Mouse (Mus musculus): ENCODE measurements at regions not wholly inside any gene's neighbourhood (a gene's known extent, or its start where the extent isn't known, plus 50 kb on each side); places are given as distances from the start of the nearest gene placed in this dataset.

- DNase-seq (ENCODE audit: low spot score in 2 of 2), result no peak
Observed at GRCm38 (mm10) chr10:37447333-37448204, 308.8 kb upstream of the Marcks start.

- no peak for DNase-seq (ENCODE audit: low spot score in 2 of 2)
Observed at GRCm38 (mm10) chr10:37439863-37440613, 301.3 kb upstream of the Marcks start.

GRCm38 (mm10) chr10:37438312-37438711 lies 299.6 kb upstream of the Marcks start:
- no peak for DNase-seq (ENCODE audit: low spot score in 2 of 2)

GRCm38 (mm10) chr10:37436849-37437248 lies 298.1 kb upstream of the Marcks start:
- no peak for DNase-seq (ENCODE audit: low spot score in 2 of 2)

GRCm38 (mm10) chr10:37434229-37434628 lies 295.5 kb upstream of the Marcks start:
- no peak for DNase-seq (ENCODE audit: low spot score in 2 of 2)

- no peak for DNase-seq (ENCODE audit: low spot score in 2 of 2)
Observed at GRCm38 (mm10) chr10:37423047-37423446, 284.3 kb upstream of the Marcks start.

- DNase-seq (ENCODE audit: low spot score in 2 of 2), result no peak
Observed at GRCm38 (mm10) chr10:37422612-37423011, 283.9 kb upstream of the Marcks start.

- no peak for DNase-seq (ENCODE audit: low spot score in 2 of 2)
Observed at GRCm38 (mm10) chr10:37416321-37416720, 277.6 kb upstream of the Marcks start.

GRCm38 (mm10) chr10:37412401-37412800 lies 273.7 kb upstream of the Marcks start:
- no peak for DNase-seq (ENCODE audit: low spot score in 2 of 2)

- no peak for DNase-seq (ENCODE audit: low spot score in 2 of 2)
Observed at GRCm38 (mm10) chr10:37409749-37410148, 271.0 kb upstream of the Marcks start.

GRCm38 (mm10) chr10:37407487-37407886 lies 268.8 kb upstream of the Marcks start:
- no peak for DNase-seq (ENCODE audit: low spot score in 2 of 2)

- DNase-seq (ENCODE audit: low spot score in 2 of 2), result no peak
Observed at GRCm38 (mm10) chr10:37404933-37405332, 266.2 kb upstream of the Marcks start.

GRCm38 (mm10) chr10:37404407-37404806 lies 265.7 kb upstream of the Marcks start:
- DNase-seq (ENCODE audit: low spot score in 2 of 2), result no peak

GRCm38 (mm10) chr10:37402376-37402775 lies 263.7 kb upstream of the Marcks start:
- DNase-seq (ENCODE audit: low spot score in 2 of 2), result no peak

- DNase-seq (ENCODE audit: low spot score in 2 of 2), result no peak
Observed at GRCm38 (mm10) chr10:37400991-37401390, 262.3 kb upstream of the Marcks start.

GRCm38 (mm10) chr10:37400379-37400778 lies 261.7 kb upstream of the Marcks start:
- no peak for DNase-seq (ENCODE audit: low spot score in 2 of 2)

GRCm38 (mm10) chr10:37397271-37397991 lies 258.7 kb upstream of the Marcks start:
- DNase-seq (ENCODE audit: low spot score in 2 of 2), result peak in 1 of 2 experiments; percentile 4

- no peak for DNase-seq (ENCODE audit: low spot score in 2 of 2)
Observed at GRCm38 (mm10) chr10:37390011-37390410, 251.3 kb upstream of the Marcks start.

GRCm38 (mm10) chr10:37386216-37386615 lies 247.5 kb upstream of the Marcks start:
- no peak for DNase-seq (ENCODE audit: low spot score in 2 of 2)

- no peak for DNase-seq (ENCODE audit: low spot score in 2 of 2)
Observed at GRCm38 (mm10) chr10:37380024-37380423, 241.3 kb upstream of the Marcks start.

GRCm38 (mm10) chr10:37378002-37378702 lies 239.4 kb upstream of the Marcks start:
- DNase-seq (ENCODE audit: low spot score in 2 of 2), result no peak

Measured in spleen, postnatal 14 days (tissue).